Mouse (Mus musculus): ENCODE measurements around the gene Nrf1. TPM values are rescaled to one million over a fixed set of nuclear protein-coding genes. Genes with fewer than 3 reads are reported as not detected.

The Nrf1 gene
- total RNA-seq, 2 experiments from 2014 or later = 25.9 to 26.0 TPM

GRCm38 (mm10) chr6:30175225-30175917 lies 127.6 kb downstream of the Nrf1 start:
- DNase-seq (ENCODE audit: low spot score in 2 of 2) = no peak
- no peak for TF ChIP-seq CTCF (conservative IDR thresholded peaks at IDR 0.05)
- Histone ChIP-seq H3K27ac (no peak overlapping the region), H3K4me3 (no peak overlapping the region)

GRCm38 (mm10) chr6:30175918-30176421 lies 128.2 kb downstream of the Nrf1 start:
- no peak overlapping the region for H3K4me3 ChIP-seq
- DNase-seq (ENCODE audit: low spot score in 2 of 2) = no peak
- TF ChIP-seq CTCF (conservative IDR thresholded peaks at IDR 0.05) = no peak

GRCm38 (mm10) chr6:30176496-30176895 lies 128.7 kb downstream of the Nrf1 start:
- no peak for DNase-seq (ENCODE audit: low spot score in 2 of 2)
- Histone ChIP-seq H3K4me3 (no peak overlapping the region), H3K27ac (no peak overlapping the region)
- TF ChIP-seq CTCF (conservative IDR thresholded peaks at IDR 0.05) = no peak

More at GRCm38 (mm10) chr6:30175918-30176421, 128.2 kb downstream of the Nrf1 start:
- no peak overlapping the region for H3K27ac ChIP-seq

- DNase-seq (ENCODE audit: low spot score in 2 of 2) = no peak
- Histone ChIP-seq H3K4me3 (no peak overlapping the region), H3K27ac (no peak overlapping the region)
- TF ChIP-seq CTCF (conservative IDR thresholded peaks at IDR 0.05) = no peak
Observed at GRCm38 (mm10) chr6:30177305-30177704, 129.5 kb downstream of the Nrf1 start.

GRCm38 (mm10) chr6:30178023-30178639 lies 130.3 kb downstream of the Nrf1 start:
- H3K27ac ChIP-seq = no peak overlapping the region
- no peak for TF ChIP-seq CTCF (conservative IDR thresholded peaks at IDR 0.05)
- no peak for DNase-seq (ENCODE audit: low spot score in 2 of 2)
- H3K4me3 ChIP-seq = no peak overlapping the region

GRCm38 (mm10) chr6:30179046-30179445 lies 131.3 kb downstream of the Nrf1 start:
- no peak for DNase-seq (ENCODE audit: low spot score in 2 of 2)
- H3K27ac ChIP-seq = no peak overlapping the region
- TF ChIP-seq CTCF (conservative IDR thresholded peaks at IDR 0.05) = no peak
- H3K4me3 ChIP-seq = no peak overlapping the region

DNA sequence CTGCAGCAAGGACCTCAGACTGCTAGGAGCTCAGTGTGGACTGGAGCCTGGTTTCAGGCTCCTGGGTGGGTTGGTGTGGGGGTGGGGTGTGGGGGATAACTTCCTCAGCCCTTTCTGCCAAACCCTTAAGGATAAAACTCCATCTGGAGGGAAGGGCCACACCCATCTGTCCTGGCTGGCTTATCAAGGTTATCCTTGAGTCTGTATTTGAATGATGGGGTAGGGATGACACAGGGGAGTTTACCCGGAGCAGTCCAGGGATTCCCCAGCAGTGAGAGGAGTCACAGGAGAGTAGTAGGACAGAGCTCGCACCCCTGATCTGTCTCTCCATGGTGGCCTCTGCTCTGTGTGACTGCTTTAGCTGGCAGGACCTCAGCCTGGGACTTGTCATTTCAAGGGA lies 132.5 kb downstream of the Nrf1 start:
- Histone ChIP-seq H3K27ac (no peak overlapping the region), H3K4me3 (no peak overlapping the region)
- no peak for DNase-seq (ENCODE audit: low spot score in 2 of 2)
- no peak for TF ChIP-seq CTCF (conservative IDR thresholded peaks at IDR 0.05)

GRCm38 (mm10) chr6:30182038-30182437 lies 134.2 kb downstream of the Nrf1 start:
- DNase-seq (ENCODE audit: low spot score in 2 of 2) = no peak
- no peak for TF ChIP-seq CTCF (conservative IDR thresholded peaks at IDR 0.05)
- no peak overlapping the region for H3K4me3 ChIP-seq
- no peak overlapping the region for H3K27ac ChIP-seq

DNA sequence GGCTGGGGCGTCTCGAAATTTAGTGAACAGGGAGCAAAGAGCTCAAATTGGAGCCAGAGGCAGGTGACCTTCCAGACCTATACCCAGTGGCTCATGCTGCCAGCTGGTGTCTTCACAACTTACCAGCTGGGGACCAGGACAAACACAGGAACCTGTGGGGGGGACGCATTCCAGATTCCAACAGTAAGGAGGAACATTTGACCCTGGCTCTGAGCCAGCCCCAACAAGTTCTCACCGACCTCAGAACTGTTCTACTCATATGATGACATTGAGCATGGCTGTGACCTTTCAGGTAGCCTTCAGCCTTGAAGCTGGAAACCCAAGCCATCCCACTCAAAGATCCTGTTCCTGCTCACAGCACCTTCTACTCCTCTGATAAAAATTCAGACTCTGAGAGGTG lies 135.8 kb downstream of the Nrf1 start:
- Histone ChIP-seq H3K27ac (no peak overlapping the region), H3K4me3 (no peak overlapping the region)
- no peak for TF ChIP-seq CTCF (conservative IDR thresholded peaks at IDR 0.05)
- DNase-seq (ENCODE audit: low spot score in 2 of 2) = no peak

DNA sequence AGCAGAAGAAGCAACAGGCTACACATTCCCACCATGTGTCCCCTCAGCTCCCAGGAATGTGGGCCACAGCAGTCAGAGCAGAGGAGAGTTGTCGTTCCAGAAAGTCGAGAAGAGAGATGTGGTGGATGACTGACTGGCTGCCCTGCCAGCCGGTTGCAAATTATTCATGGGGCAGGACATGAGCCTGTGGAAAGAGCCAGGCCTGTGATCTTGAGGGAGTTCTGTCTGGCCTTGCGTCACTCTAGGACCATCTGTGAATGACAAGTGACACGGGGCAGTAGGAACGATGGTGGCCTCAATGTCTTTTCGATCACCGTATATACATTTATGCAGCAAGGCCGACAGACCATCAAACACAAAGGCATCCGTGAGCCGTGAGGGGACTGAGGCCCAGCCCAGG lies 147.9 kb downstream of the Nrf1 start:
- no peak for DNase-seq (ENCODE audit: low spot score in 2 of 2)
- TF ChIP-seq CTCF (conservative IDR thresholded peaks at IDR 0.05) = no peak
- no peak overlapping the region for H3K4me3 ChIP-seq

DNA sequence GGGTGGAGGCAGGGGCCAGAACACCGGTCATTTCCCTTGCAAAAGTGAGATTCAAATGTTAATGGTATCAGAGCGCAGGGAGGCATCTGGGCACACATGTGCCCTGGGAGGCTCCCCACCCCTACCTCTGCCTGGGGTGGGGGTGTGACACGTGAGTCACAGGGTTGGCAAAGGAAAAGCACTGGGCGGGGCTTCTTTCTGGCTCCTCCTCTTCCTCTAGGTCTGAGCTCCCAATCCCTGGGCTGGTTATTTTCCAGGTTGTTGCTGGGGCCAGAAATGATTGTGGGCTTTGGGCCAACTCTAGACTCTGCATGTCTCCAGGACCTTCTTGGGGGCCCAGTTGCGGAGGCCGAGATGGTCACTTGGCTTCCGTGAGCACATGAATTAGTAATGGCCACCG lies 148.4 kb downstream of the Nrf1 start:
- no peak for DNase-seq (ENCODE audit: low spot score in 2 of 2)
- no peak for TF ChIP-seq CTCF (conservative IDR thresholded peaks at IDR 0.05)
- no peak overlapping the region for H3K4me3 ChIP-seq

More for the DNA sequence above, 147.9 kb downstream of the Nrf1 start:
- H3K27ac ChIP-seq = no peak overlapping the region

More for the DNA sequence above, 148.4 kb downstream of the Nrf1 start:
- H3K27ac ChIP-seq = no peak overlapping the region

Small RNA genes within 50 kb of the gene (microRNA-seq; reads per million reads assigned to microRNA genes)
- gene Mir182 (20.8 to 34.8 reads per million in 2 experiments), gene Mir183 (25.6 to 60.2 reads per million in 2 experiments), gene Mir96 (0.32 to 0.55 reads per million in 2 experiments)

Other genes starting within 250 kb of the Nrf1 start
- 10 to 100 TPM; 27.8 to 30.3 TPM for gene Strip2, start 131.0 kb upstream of the Nrf1 start, total RNA-seq (2021)

Data from layer of hippocampus, adult 2 months (tissue).